Mouse (Mus musculus) skeletal muscle tissue, adult 2 months (tissue): ENCODE measurements around the gene Tmem268.

Experiments used
- DNase-seq: peaks from one replicate; pipeline ENCODE4 v3.0.0-alpha.2; 2012; ENCODE audit warnings: low read depth, low spot score

Gene Tmem268

GRCm38 (mm10) chr4:63600786-63601185 is 42.2 kb downstream of the Tmem268 start:
- DNase-seq, result no peak

- DNase-seq, result no peak
These were observed 42.7 kb downstream of the Tmem268 start for GRCm38 (mm10) chr4:63601263-63601662.

- no peak for DNase-seq
These were observed 46.4 kb downstream of the Tmem268 start, which contains the start of gene Gm11213 for GRCm38 (mm10) chr4:63604945-63605344. Gm11213 (minus strand) TSS chr4:63605261.

GRCm38 (mm10) chr4:63605545-63605944 is 47.0 kb downstream of the Tmem268 start:
- DNase-seq, result no peak

- DNase-seq, result no peak
These were observed 47.4 kb downstream of the Tmem268 start for GRCm38 (mm10) chr4:63605968-63606367.

- DNase-seq, result no peak
These were observed 49.8 kb downstream of the Tmem268 start for GRCm38 (mm10) chr4:63608391-63608790.

- DNase-seq, result no peak
These were observed 63.3 kb downstream of the Tmem268 start for GRCm38 (mm10) chr4:63621861-63622260.

- no peak for DNase-seq
These were observed 63.8 kb downstream of the Tmem268 start, which contains the start of gene Tex48 for GRCm38 (mm10) chr4:63622378-63622835. Tex48 (minus strand) TSS chr4:63622428.

GRCm38 (mm10) chr4:63625563-63626080 is 67.0 kb downstream of the Tmem268 start:
- DNase-seq, result no peak

- no peak for DNase-seq
These were observed 68.5 kb downstream of the Tmem268 start for GRCm38 (mm10) chr4:63627111-63627510.

- no peak for DNase-seq
These were observed 74.6 kb downstream of the Tmem268 start for GRCm38 (mm10) chr4:63633181-63633580.
